Mouse (Mus musculus) lung, postnatal 0 days (tissue): ENCODE measurements around the gene Gm20388.

Source experiments
- CTCF ChIP-seq: IDR thresholded peaks from 2 replicates; pipeline ENCODE4 v1.5.1; 2016; ENCODE audit warnings: antibody characterized with exemption, mild to moderate bottlenecking
- EP300 ChIP-seq: IDR thresholded peaks from 2 replicates; pipeline ENCODE4 v1.6.1; 2016; ENCODE audit warnings: antibody characterized with exemption, mild to moderate bottlenecking, control low read depth

- TF ChIP-seq CTCF (no peak), EP300 (no peak)
Observed at GRCm38 (mm10) chr8:121913378-121913777, 2002.7 kb downstream of the Gm20388 start.
